Mouse (Mus musculus) brain, embryonic 14.5 days (tissue): ENCODE measurements at regions not wholly inside any gene's neighbourhood (a gene's known extent, or its start where the extent isn't known, plus 50 kb on each side); places are given as distances from the start of the nearest gene placed in this dataset.

Source experiments
- CTCF ChIP-seq: fragments of 200-500 bp; IDR thresholded peaks from 2 replicates; pipeline ENCODE4 v1.5.1; 2012; ENCODE audit warnings: inconsistent platforms, mild to moderate bottlenecking, moderate library complexity, borderline replicate concordance; ENCODE audit not compliant: insufficient read depth, insufficient read length; ENCODE audit errors: extremely low read depth
- POLR2A ChIP-seq: fragments of 200-500 bp; IDR thresholded peaks from 2 replicates; pipeline ENCODE4 v1.6.1; 2012; ENCODE audit warnings: mild to moderate bottlenecking, inconsistent platforms, borderline replicate concordance; ENCODE audit not compliant: poor library complexity, insufficient read depth, insufficient read length, severe bottlenecking; ENCODE audit errors: extremely low read depth

DNA sequence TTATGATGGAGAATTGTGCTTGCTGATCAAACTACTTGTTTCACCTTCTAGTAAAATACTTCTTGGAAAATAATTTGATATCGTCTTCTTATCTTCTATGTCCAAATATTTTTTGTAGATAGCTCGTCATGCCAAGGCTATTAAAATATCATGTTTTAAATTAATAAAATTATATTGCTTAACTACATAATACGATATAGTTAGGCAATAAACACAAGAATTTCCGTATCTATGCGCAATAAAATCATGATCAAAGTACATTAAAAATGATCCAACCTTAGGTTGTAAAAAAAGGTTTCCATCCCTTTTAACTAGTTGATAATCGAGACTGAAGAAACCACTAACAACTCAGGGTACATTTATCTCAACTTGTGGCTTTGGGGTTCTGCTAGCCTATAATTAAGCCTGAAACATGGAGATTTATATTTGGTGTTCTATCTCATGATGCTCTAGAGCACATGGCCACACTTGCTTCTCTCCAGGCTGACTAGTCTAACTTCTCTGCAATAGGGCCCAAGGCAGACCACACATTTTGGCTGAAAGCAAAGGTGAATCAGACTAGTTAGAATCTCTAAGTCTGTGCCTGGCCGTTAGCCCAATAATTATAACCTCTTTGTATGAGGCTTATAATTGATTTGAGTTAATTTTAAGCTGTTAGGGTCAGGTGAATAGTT lies 314.5 kb downstream of the Plod2 start:
- no peak for TF ChIP-seq POLR2A
- no peak for TF ChIP-seq CTCF
